Mouse (Mus musculus): ENCODE data around the gene Rbm19. TPM values are rescaled to one million over a fixed set of nuclear protein-coding genes. Genes with fewer than 3 reads are reported as not detected.

Gene Rbm19
- polyA plus RNA-seq, 1 experiment from 2014 or later = 17.7 TPM

DNA sequence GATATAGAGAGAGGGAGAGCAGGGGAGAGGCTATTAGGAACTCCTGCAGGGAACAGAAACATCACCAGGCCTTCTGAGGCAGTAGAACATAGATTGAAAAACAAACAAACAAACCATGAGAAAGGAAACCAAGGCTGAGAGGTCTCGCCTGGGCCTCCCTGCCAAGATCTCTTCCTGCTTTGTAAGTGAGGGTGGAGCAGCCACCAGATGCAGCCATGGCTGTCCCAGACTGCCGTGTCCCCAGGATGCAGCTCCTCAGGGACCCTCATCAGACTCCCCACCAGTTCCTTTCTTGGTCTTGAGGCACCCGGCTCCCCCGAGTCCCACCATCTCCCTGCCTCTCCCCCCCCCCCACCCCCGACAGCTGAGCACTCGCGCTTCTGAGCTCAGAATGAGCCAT is 67.5 kb downstream of the Rbm19 start:
- no peak overlapping the region for H3K4me3 ChIP-seq (replicated peaks; ENCODE audit: low read depth, low read length)
- no peak for ATAC-seq (replicated peaks; ENCODE audit: low FRiP score, low read depth)
- DNase-seq (ENCODE audit: low spot score) = peak; percentile 29

DNA sequence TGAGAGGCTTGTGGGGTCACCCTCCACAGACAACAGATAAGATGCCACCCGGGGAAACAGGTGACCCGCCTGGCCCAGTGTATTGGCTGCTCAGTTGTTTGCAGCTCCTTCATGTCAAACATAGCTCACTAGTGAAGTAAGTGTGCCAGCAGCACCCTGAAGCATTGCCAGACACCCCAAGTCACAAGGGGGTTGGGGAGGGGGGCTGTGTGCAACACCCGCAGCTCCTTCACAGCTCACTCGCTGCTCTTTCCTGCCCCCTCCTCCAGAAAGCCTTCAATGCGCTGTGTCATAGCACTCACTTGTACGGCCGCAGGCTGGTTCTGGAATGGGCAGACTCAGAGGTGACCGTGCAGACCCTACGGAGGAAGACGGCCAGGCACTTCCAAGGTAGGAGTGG is 69.7 kb downstream of the Rbm19 start:
- TF ChIP-seq CTCF (IDR thresholded peaks at IDR 0.05; ENCODE audit: low read depth) = no peak
- no peaks in the 10 kb centered on the region; the same call in 1 of the 2 replicates for H3K4me1 ChIP-seq (replicated peaks; ENCODE audit: insufficient read depth, low read length)
- no peaks in the 10 kb centered on the region for H3K27me3 ChIP-seq (ENCODE audit: insufficient read depth, low read length)
- H3K27ac ChIP-seq = no peak overlapping the region
- ATAC-seq (replicated peaks; ENCODE audit: low FRiP score, low read depth) (no peak), DNase-seq (ENCODE audit: low spot score) (no peak)
- no peak overlapping the region for H3K9ac ChIP-seq (ENCODE audit: low read depth, low read length)
- no peak overlapping the region for H3K4me2 ChIP-seq (ENCODE audit: low read length)
- no peak overlapping the region for H3K4me3 ChIP-seq (replicated peaks; ENCODE audit: low read depth, low read length)
- 83% methylated on average over 10 of the region's 10 CpGs for WGBS
- H3K9me3 ChIP-seq (replicated peaks; ENCODE audit: low read length) = no peaks in the 10 kb centered on the region
- H3K36me3 ChIP-seq (ENCODE audit: insufficient read depth, low read length) = no peaks in the 10 kb centered on the region

More for the DNA sequence above, 67.5 kb downstream of the Rbm19 start:
- no peaks in the 10 kb centered on the region for H3K27me3 ChIP-seq (ENCODE audit: insufficient read depth, low read length)
- H3K4me2 ChIP-seq (ENCODE audit: low read length) = peak overlapping the region; percentile 13; the same call in 1 of the 2 replicates
- H3K27ac ChIP-seq = peak overlapping the region; percentile 25; the same call in 1 of the 2 replicates
- 49% methylated on average over 7 of the region's 7 CpGs for WGBS
- no peaks in the 10 kb centered on the region; the same call in 1 of the 2 replicates for H3K4me1 ChIP-seq (replicated peaks; ENCODE audit: insufficient read depth, low read length)
- 0 out of 2 replicates have a peak, but pooled peaks cover 3% of the 10 kb centered on the region for H3K9me3 ChIP-seq (replicated peaks; ENCODE audit: low read length)
- no peak overlapping the region for H3K9ac ChIP-seq (ENCODE audit: low read depth, low read length)
- no peak for TF ChIP-seq CTCF (IDR thresholded peaks at IDR 0.05; ENCODE audit: low read depth)
- no peaks in the 10 kb centered on the region for H3K36me3 ChIP-seq (ENCODE audit: insufficient read depth, low read length)

DNA sequence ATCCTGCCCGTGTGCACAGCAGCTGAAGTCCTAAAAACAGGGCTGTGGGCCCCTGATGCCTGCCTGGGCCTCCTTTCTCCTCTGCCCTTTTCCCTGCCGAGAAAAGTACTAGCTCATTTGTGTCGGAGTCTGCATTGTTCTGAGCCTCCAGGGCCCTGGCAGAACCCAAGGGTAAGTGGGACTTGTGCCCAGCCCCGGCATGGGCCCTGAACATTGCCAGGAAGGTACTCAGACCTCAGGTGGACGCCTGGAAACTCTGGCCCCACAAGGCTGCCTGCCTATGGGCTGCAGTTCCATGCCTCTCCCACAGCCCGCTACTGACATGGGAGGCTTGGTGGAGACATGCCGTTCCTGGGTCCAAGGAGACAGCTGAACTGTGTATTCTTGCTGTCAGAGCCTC is 72.3 kb downstream of the Rbm19 start:
- Histone ChIP-seq H3K9ac (ENCODE audit: low read depth, low read length) (no peak overlapping the region), H3K27ac (no peak overlapping the region), H3K9me3 (replicated peaks; ENCODE audit: low read length) (no peaks in the 10 kb centered on the region), H3K36me3 (ENCODE audit: insufficient read depth, low read length) (no peaks in the 10 kb centered on the region), H3K4me3 (replicated peaks; ENCODE audit: low read depth, low read length) (no peak overlapping the region), H3K27me3 (ENCODE audit: insufficient read depth, low read length) (no peaks in the 10 kb centered on the region), H3K4me1 (replicated peaks; ENCODE audit: insufficient read depth, low read length) (no peaks in the 10 kb centered on the region; the same call in 1 of the 2 replicates), H3K4me2 (ENCODE audit: low read length) (no peak overlapping the region)
- 83% methylated on average over 5 of the region's 7 CpGs for WGBS
- no peak for TF ChIP-seq CTCF (IDR thresholded peaks at IDR 0.05; ENCODE audit: low read depth)
- no peak for DNase-seq (ENCODE audit: low spot score)
- ATAC-seq (replicated peaks; ENCODE audit: low FRiP score, low read depth) = no peak

DNA sequence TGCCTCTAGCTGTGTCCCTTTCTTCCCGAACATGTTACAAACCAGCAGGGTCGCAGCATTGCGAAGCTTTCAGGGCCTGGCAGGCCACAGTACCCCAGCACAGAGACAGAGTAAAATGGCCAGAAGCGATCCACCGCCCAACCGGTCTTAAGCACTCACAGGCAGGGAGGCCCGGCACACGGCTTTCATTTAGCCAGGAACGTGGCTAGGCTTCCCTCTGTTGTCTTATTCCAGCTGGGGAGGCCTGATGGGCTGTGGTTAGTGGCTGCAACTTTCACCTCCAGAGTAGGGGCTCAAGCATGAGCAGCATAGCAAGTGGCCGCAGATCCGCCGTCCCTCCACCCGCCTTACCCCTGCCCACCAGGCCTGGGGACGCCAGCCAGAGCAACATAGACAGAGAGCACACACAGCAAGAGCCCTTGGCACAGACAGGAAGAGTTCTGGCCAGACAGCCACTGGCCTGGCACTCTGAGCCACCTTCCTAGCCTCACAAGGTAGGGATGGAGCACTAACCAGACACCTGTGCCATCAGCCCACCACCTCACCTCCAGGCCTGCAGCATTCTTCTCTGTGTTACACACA is 73.8 kb downstream of the Rbm19 start:
- TF ChIP-seq CTCF (IDR thresholded peaks at IDR 0.05; ENCODE audit: low read depth) = no peak
- Histone ChIP-seq H3K27ac (no peak overlapping the region), H3K9ac (ENCODE audit: low read depth, low read length) (no peak overlapping the region), H3K4me3 (replicated peaks; ENCODE audit: low read depth, low read length) (no peak overlapping the region), H3K36me3 (ENCODE audit: insufficient read depth, low read length) (no peaks in the 10 kb centered on the region), H3K27me3 (ENCODE audit: insufficient read depth, low read length) (no peaks in the 10 kb centered on the region), H3K9me3 (replicated peaks; ENCODE audit: low read length) (no peaks in the 10 kb centered on the region), H3K4me2 (ENCODE audit: low read length) (no peak overlapping the region), H3K4me1 (replicated peaks; ENCODE audit: insufficient read depth, low read length) (no peaks in the 10 kb centered on the region)
- DNase-seq (ENCODE audit: low spot score) (no peak), ATAC-seq (replicated peaks; ENCODE audit: low FRiP score, low read depth) (no peak)
- WGBS = 90% methylated on average over 14 of the region's 14 CpGs

GRCm38 (mm10) chr5:120191620-120192019 is 75.4 kb downstream of the Rbm19 start:
- WGBS = 77% methylated on average over 9 of the region's 9 CpGs
- Histone ChIP-seq H3K4me2 (ENCODE audit: low read length) (no peak overlapping the region), H3K27ac (no peak overlapping the region), H3K36me3 (ENCODE audit: insufficient read depth, low read length) (no peaks in the 10 kb centered on the region), H3K4me1 (replicated peaks; ENCODE audit: insufficient read depth, low read length) (no peaks in the 10 kb centered on the region), H3K9ac (ENCODE audit: low read depth, low read length) (no peak overlapping the region), H3K9me3 (replicated peaks; ENCODE audit: low read length) (no peaks in the 10 kb centered on the region), H3K4me3 (replicated peaks; ENCODE audit: low read depth, low read length) (no peak overlapping the region), H3K27me3 (ENCODE audit: insufficient read depth, low read length) (no peaks in the 10 kb centered on the region)
- DNase-seq (ENCODE audit: low spot score) = no peak
- no peak for ATAC-seq (replicated peaks; ENCODE audit: low FRiP score, low read depth)
- TF ChIP-seq CTCF (IDR thresholded peaks at IDR 0.05; ENCODE audit: low read depth) = no peak

DNA sequence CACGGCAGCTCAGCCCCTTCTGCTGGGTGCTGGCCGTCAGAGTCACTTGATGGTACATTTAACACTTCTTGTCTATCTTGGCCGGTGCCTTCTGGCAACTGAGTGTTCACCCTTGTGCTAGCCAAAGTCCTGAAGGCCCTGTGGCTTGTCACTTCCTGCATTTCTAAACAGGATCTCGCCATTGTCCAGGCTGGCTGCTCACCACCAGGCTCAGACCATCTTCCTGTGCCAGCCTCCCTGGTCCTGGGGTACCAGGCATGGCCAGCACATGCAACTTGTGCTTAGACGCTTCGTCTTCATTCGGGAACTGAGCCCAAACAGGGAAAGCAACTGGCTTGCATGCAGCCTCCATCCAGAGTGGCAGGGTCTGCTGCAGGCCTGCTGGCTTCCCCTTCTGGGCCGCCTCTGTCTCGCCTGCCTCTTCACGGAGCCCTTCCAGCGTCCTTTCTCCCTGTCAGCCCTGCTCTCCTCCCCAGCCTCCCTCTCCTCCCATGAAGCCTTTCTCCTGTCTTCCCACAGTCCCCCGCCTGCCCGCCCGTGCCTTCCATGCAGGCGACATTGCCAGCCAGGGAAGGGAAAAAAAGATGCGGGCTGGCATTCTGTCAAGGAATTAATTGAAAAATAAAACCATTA is 78.2 kb downstream of the Rbm19 start:
- DNase-seq (ENCODE audit: low spot score) (no peak), ATAC-seq (replicated peaks; ENCODE audit: low FRiP score, low read depth) (no peak)
- 62% methylated on average over 16 of the region's 16 CpGs for WGBS
- no peak for TF ChIP-seq CTCF (IDR thresholded peaks at IDR 0.05; ENCODE audit: low read depth)
- Histone ChIP-seq H3K4me3 (replicated peaks; ENCODE audit: low read depth, low read length) (no peak overlapping the region), H3K27me3 (ENCODE audit: insufficient read depth, low read length) (no peaks in the 10 kb centered on the region), H3K27ac (no peak overlapping the region), H3K9ac (ENCODE audit: low read depth, low read length) (no peak overlapping the region), H3K36me3 (ENCODE audit: insufficient read depth, low read length) (peaks cover 11% of the 10 kb centered on the region; the same call in 1 of the 2 replicates), H3K9me3 (replicated peaks; ENCODE audit: low read length) (no peaks in the 10 kb centered on the region), H3K4me1 (replicated peaks; ENCODE audit: insufficient read depth, low read length) (no peaks in the 10 kb centered on the region), H3K4me2 (ENCODE audit: low read length) (no peak overlapping the region)
